20 mouse cellular contexts compared by ENCODE assay signal in the genomic region with DNA sequence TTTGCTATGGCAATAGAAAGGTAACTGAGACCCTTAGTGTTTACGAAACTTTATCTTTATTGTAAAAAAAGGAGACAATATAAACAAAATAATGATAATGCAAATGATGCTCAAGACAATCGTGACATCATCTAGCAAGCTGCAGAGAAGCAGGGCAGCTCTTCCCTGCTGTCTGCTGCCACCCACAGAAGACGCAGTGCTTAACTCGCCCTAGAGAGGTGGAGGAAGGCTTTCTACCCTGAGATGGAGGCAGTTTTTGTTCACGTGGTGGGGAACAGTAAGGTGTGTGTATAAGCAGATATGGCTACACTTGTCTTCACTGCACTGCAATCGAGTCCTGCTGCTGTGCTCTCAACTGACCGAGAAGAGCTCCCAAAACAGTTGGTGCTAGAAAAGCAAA. TPM values are rescaled to one million over a fixed set of nuclear protein-coding genes. Genes with fewer than 3 reads are reported as not detected.
"Had no signal": no experiment of that assay in that cellular context is flagged by ENCODE, and none has a peak within 500 bp of the region (broad histone marks: within the 10 kb centered on the region; RNA-seq: fewer than 3 reads in every experiment).

No protein-coding gene starts in this region.

- H3K4me1 ChIP-seq: lung, embryonic 15.5 days; midbrain, embryonic 13.5 days; midbrain, embryonic 15.5 days; neural tube, embryonic 12.5 days; stomach, embryonic 15.5 days had no signal

- H3K27ac ChIP-seq: lung, embryonic 15.5 days; macrophage; midbrain, embryonic 13.5 days; midbrain, embryonic 15.5 days; neural tube, embryonic 12.5 days; stomach, embryonic 15.5 days; stomach, postnatal 0 days had no signal

- H3K4me3 ChIP-seq: lung, embryonic 15.5 days; megakaryocyte, embryonic 14.5 days; midbrain, embryonic 13.5 days; midbrain, embryonic 15.5 days; neural tube, embryonic 12.5 days; stomach, embryonic 15.5 days had no signal

- DNase-seq: liver, postnatal 0 days; lung, adult 2 months; lung, postnatal 14 days; lung, postnatal 36 days; right cerebral cortex, postnatal 14 days; thymus, adult 2 months; thymus, postnatal 25 days; thymus, postnatal 4 days had no signal

RNA-seq across cellular contexts. Expression of gene Acr, which starts 14.4 kb away (rescaled TPM):
- total RNA-seq: megakaryocyte progenitor cell, adult 5-6 weeks; monocyte, adult 5-6 weeks; neutrophil, adult 5-6 weeks had no signal
- polyA plus RNA-seq: liver, postnatal 0 days; lung, postnatal 0 days; macrophage; stomach, postnatal 0 days had no signal
